Mouse (Mus musculus): Measurements from ENCODE around the gene Creld1. TPM values are rescaled to one million over a fixed set of nuclear protein-coding genes. Genes with fewer than 3 reads are reported as not detected.

Creld1 gene
- polyA plus RNA-seq, 1 experiment from 2014 or later = 54.3 TPM

DNA sequence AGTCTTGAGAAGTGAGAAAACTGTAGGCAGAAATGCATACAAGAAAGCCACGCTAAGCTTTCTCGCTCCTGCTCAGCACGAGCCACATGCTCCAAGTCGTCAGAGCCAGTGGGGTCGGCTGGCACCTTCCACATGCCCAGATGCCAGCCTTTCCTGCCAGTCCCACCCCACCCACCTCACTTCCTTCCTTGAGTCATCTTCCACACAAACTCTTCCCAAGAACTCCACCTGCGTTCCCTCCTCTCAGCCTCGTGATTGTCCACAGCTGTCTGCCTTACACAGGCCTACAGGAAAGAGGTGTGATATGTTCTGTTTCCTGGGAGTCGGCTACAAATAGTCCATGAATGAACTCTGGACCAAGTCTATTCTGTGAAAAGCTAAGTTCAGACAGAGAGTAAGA lies 40.3 kb downstream of the Creld1 start:
- no peaks in the 10 kb centered on the region for H3K4me1 ChIP-seq
- H3K4me2 ChIP-seq (replicated peaks) = no peak overlapping the region
- no peak for ATAC-seq (ENCODE audit: low FRiP score)
- no peaks in the 10 kb centered on the region for H3K9me3 ChIP-seq (replicated peaks)
- no peak overlapping the region for H3K9ac ChIP-seq
- H3K27me3 ChIP-seq = no peaks in the 10 kb centered on the region
- peaks cover 50% of the 10 kb centered on the region for H3K36me3 ChIP-seq
- WGBS = 92% methylated on average over 8 of the region's 8 CpGs
- no peak overlapping the region for H3K27ac ChIP-seq
- no peak overlapping the region for H3K4me3 ChIP-seq

DNA sequence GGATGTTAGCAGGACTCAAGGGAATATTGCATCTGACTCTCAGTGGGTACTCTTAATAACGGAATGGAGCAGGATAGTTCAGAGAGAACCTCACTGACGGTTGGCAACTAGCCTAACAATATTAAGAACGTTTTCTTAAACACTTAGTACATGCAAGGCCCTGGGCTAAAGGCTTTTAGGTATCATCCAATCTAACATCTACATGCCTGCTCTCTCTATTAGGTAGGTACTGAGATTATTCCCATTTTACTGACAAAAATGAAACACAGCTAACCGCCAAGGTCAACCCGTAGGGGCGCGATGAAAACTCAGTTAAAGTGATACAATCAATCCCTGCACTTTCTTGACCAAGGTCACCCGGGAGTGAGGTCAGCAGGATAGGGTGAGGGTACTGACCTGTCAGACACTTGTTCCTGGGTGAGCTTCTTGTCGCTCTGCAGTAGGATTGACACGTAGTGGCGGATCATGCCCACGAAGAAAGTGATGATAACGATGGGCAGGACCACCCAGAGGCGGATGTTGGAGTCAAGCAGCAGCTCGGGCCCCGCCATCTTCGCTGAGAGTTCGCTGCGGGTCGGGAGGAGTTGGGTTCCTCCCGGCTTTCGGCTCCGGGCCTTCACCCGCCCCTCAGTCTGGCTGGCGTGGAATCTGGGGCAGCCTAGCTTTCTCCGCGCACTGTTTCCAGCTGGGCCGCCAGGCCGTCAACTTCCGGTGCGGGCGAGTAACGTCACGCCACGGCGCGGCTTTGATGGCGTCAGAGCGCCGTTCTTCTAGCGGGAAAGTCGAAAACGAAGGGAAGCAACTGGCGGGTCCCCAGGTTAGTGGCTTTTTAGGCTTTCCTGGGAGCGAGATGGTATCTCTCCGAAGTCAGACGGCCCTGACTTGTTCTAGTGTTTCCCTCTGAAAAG lies 48.1 kb downstream of the Creld1 start, which contains the start of the genes Emc3 and Fancd2:
Gene Emc3 (minus strand): TSS at position 721 of the 908 bp plus-strand sequence.
Gene Fancd2 (plus strand): TSS at position 751 of the 908 bp plus-strand sequence.
- H3K4me1 ChIP-seq = peaks cover 17% of the 10 kb centered on the region
- WGBS = under 1% methylated on average over 47 of the region's 47 CpGs

GRCm38 (mm10) chr6:113531840-113532404 lies 48.8 kb downstream of the Creld1 start:
- H3K4me1 ChIP-seq = peaks cover 17% of the 10 kb centered on the region
- no peaks in the 10 kb centered on the region for H3K27me3 ChIP-seq
- peak overlapping the region; percentile 78 for H3K4me2 ChIP-seq (replicated peaks)
- ATAC-seq (ENCODE audit: low FRiP score) = no peak
- no peak overlapping the region for H3K27ac ChIP-seq
- WGBS = 11% methylated on average over 7 of the region's 7 CpGs
- peak overlapping the region; percentile 83; the same call in 1 of the 2 replicates for H3K9ac ChIP-seq
- H3K4me3 ChIP-seq = peak overlapping the region; percentile 91
- peaks cover 8% of the 10 kb centered on the region; the same call in 1 of the 2 replicates for H3K36me3 ChIP-seq
- no peaks in the 10 kb centered on the region for H3K9me3 ChIP-seq (replicated peaks)

More for the DNA sequence above, 48.1 kb downstream of the Creld1 start, which contains the start of the genes Emc3 and Fancd2:
- Histone ChIP-seq H3K27me3 (no peaks in the 10 kb centered on the region), H3K4me3 (peak within 1 kb of the TSS; percentile 91), H3K36me3 (peaks cover 7% of the 10 kb centered on the region), H3K9ac (peak within 1 kb of the TSS; percentile 83), H3K9me3 (replicated peaks) (no peaks in the 10 kb centered on the region), H3K27ac (peak within 1 kb of the TSS; percentile 60), H3K4me2 (replicated peaks) (peak within 1 kb of the TSS; percentile 78)
- ATAC-seq (ENCODE audit: low FRiP score) = peak; percentile 84

- Histone ChIP-seq H3K36me3 (peaks cover 8% of the 10 kb centered on the region; the same call in 1 of the 2 replicates), H3K9me3 (replicated peaks) (no peaks in the 10 kb centered on the region), H3K27ac (no peak overlapping the region), H3K27me3 (no peaks in the 10 kb centered on the region), H3K4me2 (replicated peaks) (no peak overlapping the region), H3K4me3 (no peak overlapping the region), H3K4me1 (peaks cover 15% of the 10 kb centered on the region), H3K9ac (no peak overlapping the region)
- no peak for ATAC-seq (ENCODE audit: low FRiP score)
- 91% methylated on average over 7 of the region's 7 CpGs for WGBS
Observed at GRCm38 (mm10) chr6:113534886-113535285, 51.8 kb downstream of the Creld1 start.

GRCm38 (mm10) chr6:113541610-113542009 lies 58.5 kb downstream of the Creld1 start:
- Histone ChIP-seq H3K27ac (no peak overlapping the region), H3K4me1 (no peaks in the 10 kb centered on the region), H3K9me3 (replicated peaks) (no peaks in the 10 kb centered on the region), H3K9ac (no peak overlapping the region), H3K36me3 (peaks cover 3% of the 10 kb centered on the region; the same call in 1 of the 2 replicates), H3K27me3 (no peaks in the 10 kb centered on the region), H3K4me2 (replicated peaks) (no peak overlapping the region), H3K4me3 (no peak overlapping the region)
- ATAC-seq (ENCODE audit: low FRiP score) = no peak
- 89% methylated on average over 6 of the region's 6 CpGs for WGBS

Small RNAs within 50 kb of the gene (microRNA-seq; reads per million reads assigned to microRNA genes)
- gene Gm23365 = not detected

Other genes with a start within 250 kb of the Creld1 start
- gene Mtmr14, start 245.5 kb upstream of the Creld1 start, polyA plus RNA-seq (2016; fragmentation: Nextera tagmentation; extraction: Ambion mirVana) = 43.3 and 43.8 TPM in 2 replicates
- gene Cpne9, start 201.0 kb upstream of the Creld1 start, polyA plus RNA-seq (2016; fragmentation: Nextera tagmentation; extraction: Ambion mirVana) = 0.39 and 0.42 TPM in 2 replicates
- gene Brpf1, start 176.2 kb upstream of the Creld1 start, polyA plus RNA-seq (2016; fragmentation: Nextera tagmentation; extraction: Ambion mirVana) = 28.2 and 28.4 TPM in 2 replicates
- 11.1 and 12.0 TPM in 2 replicates for gene Ogg1, start 156.3 kb upstream of the Creld1 start, polyA plus RNA-seq (2016; fragmentation: Nextera tagmentation; extraction: Ambion mirVana)
- 72.5 and 78.4 TPM in 2 replicates for gene Camk1, start 139.3 kb upstream of the Creld1 start, polyA plus RNA-seq (2016; fragmentation: Nextera tagmentation; extraction: Ambion mirVana)
- 64.5 and 66.0 TPM in 2 replicates for gene Tada3, start 105.4 kb upstream of the Creld1 start, polyA plus RNA-seq (2016; fragmentation: Nextera tagmentation; extraction: Ambion mirVana)
- gene Arpc4, start 105.2 kb upstream of the Creld1 start, polyA plus RNA-seq (2016; fragmentation: Nextera tagmentation; extraction: Ambion mirVana) = 363 and 371 TPM in 2 replicates
- 8.0 and 8.9 TPM in 2 replicates for gene Ttll3, start 94.0 kb upstream of the Creld1 start, polyA plus RNA-seq (2016; fragmentation: Nextera tagmentation; extraction: Ambion mirVana)
- 22.0 and 26.1 TPM in 2 replicates for gene Rpusd3, start 64.0 kb upstream of the Creld1 start, polyA plus RNA-seq (2016; fragmentation: Nextera tagmentation; extraction: Ambion mirVana)
- not detected in 2 replicates for gene Cidec, start 47.5 kb upstream of the Creld1 start, polyA plus RNA-seq (2016; fragmentation: Nextera tagmentation; extraction: Ambion mirVana)
- gene Jagn1, start 40.7 kb upstream of the Creld1 start, polyA plus RNA-seq (2016; fragmentation: Nextera tagmentation; extraction: Ambion mirVana) = 69.2 and 71.3 TPM in 2 replicates
- 0.74 and 1.1 TPM in 2 replicates for gene Il17re, start 24.8 kb upstream of the Creld1 start, polyA plus RNA-seq (2016; fragmentation: Nextera tagmentation; extraction: Ambion mirVana)
- 5.4 and 6.0 TPM in 2 replicates for gene Il17rc, start 11.9 kb upstream of the Creld1 start, polyA plus RNA-seq (2016; fragmentation: Nextera tagmentation; extraction: Ambion mirVana)
- 2.8 and 3.7 TPM in 2 replicates for gene Prrt3, start 18.6 kb downstream of the Creld1 start, polyA plus RNA-seq (2016; fragmentation: Nextera tagmentation; extraction: Ambion mirVana)
- gene Emc3, start 48.4 kb downstream of the Creld1 start, polyA plus RNA-seq (2016; fragmentation: Nextera tagmentation; extraction: Ambion mirVana) = 91.6 and 94.0 TPM in 2 replicates
- 8.8 and 10.4 TPM in 2 replicates for gene Fancd2, start 48.4 kb downstream of the Creld1 start, polyA plus RNA-seq (2016; fragmentation: Nextera tagmentation; extraction: Ambion mirVana)
- gene Fancd2os, start 117.4 kb downstream of the Creld1 start, polyA plus RNA-seq (2016; fragmentation: Nextera tagmentation; extraction: Ambion mirVana) = 0.22 and 0.27 TPM in 2 replicates
- 201 and 207 TPM in 2 replicates for gene Brk1, start 121.5 kb downstream of the Creld1 start, polyA plus RNA-seq (2016; fragmentation: Nextera tagmentation; extraction: Ambion mirVana)
- 62.7 and 63.1 TPM in 2 replicates for gene Vhl, start 140.7 kb downstream of the Creld1 start, polyA plus RNA-seq (2016; fragmentation: Nextera tagmentation; extraction: Ambion mirVana)
- gene Irak2, start 155.2 kb downstream of the Creld1 start, polyA plus RNA-seq (2016; fragmentation: Nextera tagmentation; extraction: Ambion mirVana) = 3.2 and 3.4 TPM in 2 replicates
- gene Tatdn2, start 213.8 kb downstream of the Creld1 start, polyA plus RNA-seq (2016; fragmentation: Nextera tagmentation; extraction: Ambion mirVana) = 0.81 and 1.0 TPM in 2 replicates
- 0.49 and 0.99 TPM in 2 replicates for gene Ghrl, start 236.6 kb downstream of the Creld1 start, polyA plus RNA-seq (2016; fragmentation: Nextera tagmentation; extraction: Ambion mirVana)